Mouse (Mus musculus): ENCODE measurements around the gene Wnk4.
A peak's percentile ranks its signal among the peaks of the same experiment; 100 is the strongest.
"Not testable (repeated sequence)": the region's sequence is repeated elsewhere in the genome, so short reads cannot be mapped to it uniquely, and the experiment has no call there.

The Wnk4 gene

DNA sequence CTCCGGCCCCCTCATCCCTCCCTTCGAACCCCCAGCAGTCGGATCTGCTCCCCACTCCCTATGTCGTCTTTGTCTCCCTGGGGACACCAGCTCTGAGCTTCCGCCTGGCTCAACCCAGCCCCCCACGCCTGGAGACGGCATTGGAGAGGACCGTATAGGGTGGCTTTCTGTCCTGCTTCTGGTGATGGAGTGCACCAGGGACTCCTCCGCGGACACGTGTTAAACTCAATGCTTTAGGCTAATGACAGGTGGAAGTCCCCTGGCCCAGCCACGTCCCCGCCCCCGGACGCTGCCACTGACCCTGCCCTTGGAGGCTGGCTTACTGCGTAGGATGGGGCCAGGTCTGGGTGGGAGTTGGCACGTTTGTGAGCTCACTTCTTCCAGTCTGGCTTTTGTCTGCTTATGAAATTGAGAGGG, 56.1 kb downstream of the Wnk4 start:
- DNase-seq (ENCODE audit: low spot score in 2 of 2), result no peak

- DNase-seq (ENCODE audit: low spot score in 2 of 2), result peak in 1 of 2 experiments; percentile 49
Measured at GRCm38 (mm10) chr11:101323609-101324008, 63.2 kb downstream of the Wnk4 start.

DNA sequence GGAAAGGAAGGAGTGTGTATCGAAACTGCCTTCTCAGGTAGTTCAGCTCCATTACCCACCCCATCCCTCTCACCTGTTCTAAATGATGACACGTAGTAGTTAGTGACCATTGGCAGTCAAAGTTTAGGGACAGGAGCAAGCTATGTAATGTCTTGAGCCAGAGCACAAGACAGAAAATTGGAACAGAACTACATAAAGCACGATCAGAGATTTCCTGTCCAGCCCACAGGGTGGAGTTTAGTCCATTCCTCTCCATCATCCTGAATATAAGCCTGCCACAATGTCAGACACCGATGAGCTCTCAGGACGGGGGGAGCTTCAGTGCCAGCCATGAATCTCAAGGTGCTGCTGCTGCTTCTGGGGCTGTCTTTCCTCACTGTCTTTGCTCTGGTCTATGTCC, 64.4 kb downstream of the Wnk4 start, which contains the start of gene Aoc2:
Gene Aoc2 (plus strand): TSS at position 301 of the 400 bp plus-strand sequence.
- no peak for DNase-seq (ENCODE audit: low spot score in 2 of 2)

GRCm38 (mm10) chr11:101325201-101325600, 64.8 kb downstream of the Wnk4 start:
- DNase-seq (ENCODE audit: low spot score in 2 of 2), result not testable (repeated sequence)

DNA sequence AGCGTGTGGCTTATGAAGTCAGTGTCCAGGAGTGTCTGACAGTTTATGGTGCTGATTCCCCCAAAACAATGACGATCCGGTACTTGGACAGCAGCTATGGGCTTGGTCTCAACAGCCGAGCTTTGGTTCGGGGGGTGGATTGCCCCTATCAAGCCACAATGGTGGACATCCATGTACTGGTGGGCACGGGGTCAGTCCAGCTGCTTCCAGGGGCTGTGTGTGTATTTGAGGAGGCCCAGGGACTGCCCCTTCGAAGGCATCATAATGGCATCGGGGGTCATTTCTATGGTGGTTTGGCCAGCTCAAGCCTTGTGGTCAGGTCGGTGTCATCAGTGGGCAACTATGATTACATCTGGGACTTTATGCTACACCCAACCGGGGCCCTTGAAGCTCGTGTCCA, 65.8 kb downstream of the Wnk4 start:
- no peak for DNase-seq (ENCODE audit: low spot score in 2 of 2)

Measured in urinary bladder, postnatal 4 days (tissue).